Mouse (Mus musculus) megakaryocyte, embryonic 14.5 days (primary cell): ENCODE measurements at regions not wholly inside any gene's neighbourhood (a gene's known extent, or its start where the extent isn't known, plus 50 kb on each side); places are given as distances from the start of the nearest gene placed in this dataset.

Experiments used
- H3K27me3 ChIP-seq: replicated peaks from 2 replicates; pipeline ENCODE3; 2012; ENCODE audit warnings: inconsistent platforms
- H3K36me3 ChIP-seq: replicated peaks from 2 replicates; pipeline ENCODE3; 2012; ENCODE audit warnings: low read length, inconsistent platforms, mixed read lengths
- H3K4me1 ChIP-seq: 2 replicates; pipeline ENCODE4 v1.6.1; 2012; ENCODE audit warnings: inconsistent platforms
- H3K4me3 ChIP-seq: replicated peaks from 2 replicates; pipeline ENCODE3; 2012; ENCODE audit warnings: moderate library complexity, mild to moderate bottlenecking, inconsistent platforms
- H3K9me3 ChIP-seq: 2 replicates; pipeline ENCODE4 v1.6.1; 2012; ENCODE audit warnings: inconsistent platforms
- FLI1 ChIP-seq: IDR thresholded peaks from 2 replicates; pipeline ENCODE4 v1.6.1; 2012; ENCODE audit warnings: low read length, inconsistent platforms, mixed read lengths
- GATA1 ChIP-seq: IDR thresholded peaks from 3 replicates; pipeline ENCODE4 v1.6.1; 2012; ENCODE audit warnings: mixed read lengths, low read length, inconsistent platforms, borderline replicate concordance

- no peak for TF ChIP-seq GATA1
- no peak for TF ChIP-seq FLI1
- peaks cover 72% of the 10 kb centered on the region for H3K27me3 ChIP-seq
- peaks cover 8% of the 10 kb centered on the region; the same call in 1 of the 2 replicates for H3K4me1 ChIP-seq
- H3K4me3 ChIP-seq = no peak overlapping the region
- H3K9me3 ChIP-seq = no peaks in the 10 kb centered on the region
- no peaks in the 10 kb centered on the region for H3K36me3 ChIP-seq
These were observed 655.9 kb downstream of the Zfp706 start for GRCm38 (mm10) chr15:36351693-36352092.

DNA sequence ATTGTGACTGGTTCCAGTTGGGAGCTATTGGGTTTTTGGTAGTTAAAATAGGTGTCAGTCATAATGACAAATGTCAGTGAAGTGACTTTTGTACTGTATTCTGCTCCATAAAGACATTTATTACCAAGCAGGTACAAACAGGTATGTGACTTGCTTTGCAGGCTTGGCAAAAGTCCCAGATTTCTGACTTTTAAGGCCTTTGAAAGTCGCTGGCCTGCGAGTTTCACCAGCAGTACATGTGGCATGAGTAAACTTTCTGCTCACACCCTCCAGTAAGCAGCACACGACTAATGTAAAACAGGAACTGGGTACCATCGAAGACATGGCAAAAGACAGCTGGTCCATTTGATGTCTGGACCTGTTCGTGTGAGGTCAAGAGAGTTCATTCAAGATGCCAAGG is 659.2 kb downstream of the Zfp706 start:
- Histone ChIP-seq H3K9me3 (no peaks in the 10 kb centered on the region), H3K4me1 (peaks cover 11% of the 10 kb centered on the region), H3K4me3 (no peak overlapping the region), H3K36me3 (no peaks in the 10 kb centered on the region), H3K27me3 (peaks cover 74% of the 10 kb centered on the region)
- TF ChIP-seq FLI1 (no peak), GATA1 (no peak)

DNA sequence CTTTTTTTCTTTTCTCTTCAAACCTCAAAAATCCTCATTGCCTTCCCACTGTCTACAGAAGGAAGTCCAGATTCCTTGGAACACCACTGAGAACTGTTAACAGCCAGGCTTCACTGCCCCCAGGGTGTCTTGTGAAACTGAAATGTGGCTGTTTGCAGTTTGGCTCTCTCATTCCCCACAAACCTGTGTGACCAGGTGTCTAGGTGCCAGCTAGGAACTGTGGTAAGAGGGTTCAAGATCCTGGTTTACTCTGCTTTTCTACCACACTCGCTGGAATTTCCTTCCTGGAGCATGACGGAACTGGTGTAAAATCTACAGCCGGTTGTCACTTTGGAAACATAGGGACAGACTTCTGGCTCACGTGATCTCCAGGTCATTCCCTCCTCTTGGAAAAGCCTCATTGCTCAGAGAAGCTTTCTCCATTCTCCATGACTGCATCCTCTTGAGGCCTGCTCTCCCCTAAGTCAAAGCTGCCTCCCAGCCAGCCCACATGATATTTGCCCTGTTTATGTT is 660.2 kb downstream of the Zfp706 start:
- H3K4me3 ChIP-seq = no peak overlapping the region
- peaks cover 76% of the 10 kb centered on the region for H3K27me3 ChIP-seq
- TF ChIP-seq GATA1 = no peak
- no peak for TF ChIP-seq FLI1
- H3K9me3 ChIP-seq = no peaks in the 10 kb centered on the region
- H3K36me3 ChIP-seq = no peaks in the 10 kb centered on the region
- H3K4me1 ChIP-seq = peaks cover 11% of the 10 kb centered on the region

- H3K27me3 ChIP-seq = peaks cover 74% of the 10 kb centered on the region
- no peaks in the 10 kb centered on the region for H3K36me3 ChIP-seq
- no peaks in the 10 kb centered on the region for H3K9me3 ChIP-seq
- peaks cover 9% of the 10 kb centered on the region for H3K4me1 ChIP-seq
- H3K4me3 ChIP-seq = no peak overlapping the region
- TF ChIP-seq GATA1 = no peak
- TF ChIP-seq FLI1 = no peak
These were observed 661.4 kb downstream of the Zfp706 start for GRCm38 (mm10) chr15:36346126-36346525.

DNA sequence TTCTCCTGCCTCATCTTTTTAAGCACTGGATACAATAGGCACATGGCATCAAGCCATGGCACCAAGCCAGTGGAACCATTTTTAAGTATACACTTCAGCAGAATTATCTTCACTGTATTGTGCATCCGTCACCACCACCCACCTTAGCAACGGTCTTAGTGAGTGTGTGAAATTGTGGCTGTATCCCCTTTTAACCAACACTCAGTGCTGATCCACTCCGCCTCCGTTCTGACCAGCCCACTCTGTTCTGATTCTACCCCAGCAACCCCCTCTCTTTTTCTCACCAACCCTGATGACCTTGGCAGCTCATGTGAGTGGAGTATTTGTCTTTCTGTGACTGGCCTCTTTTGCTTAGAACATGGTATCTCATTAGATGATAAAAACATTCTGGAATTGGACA is 662.2 kb downstream of the Zfp706 start:
- H3K4me1 ChIP-seq = peaks cover 7% of the 10 kb centered on the region
- H3K27me3 ChIP-seq = peaks cover 71% of the 10 kb centered on the region
- TF ChIP-seq GATA1 (no peak), FLI1 (no peak)
- H3K9me3 ChIP-seq = no peaks in the 10 kb centered on the region
- no peaks in the 10 kb centered on the region for H3K36me3 ChIP-seq
- H3K4me3 ChIP-seq = no peak overlapping the region

GRCm38 (mm10) chr15:36339971-36340550 is 667.5 kb downstream of the Zfp706 start:
- Histone ChIP-seq H3K9me3 (no peaks in the 10 kb centered on the region), H3K4me3 (no peak overlapping the region), H3K27me3 (peaks cover 72% of the 10 kb centered on the region), H3K36me3 (no peaks in the 10 kb centered on the region), H3K4me1 (peaks cover 11% of the 10 kb centered on the region; the same call in 1 of the 2 replicates)
- TF ChIP-seq GATA1 (no peak), FLI1 (no peak)

GRCm38 (mm10) chr15:36338766-36339165 is 668.8 kb downstream of the Zfp706 start:
- Histone ChIP-seq H3K36me3 (no peaks in the 10 kb centered on the region), H3K9me3 (no peaks in the 10 kb centered on the region), H3K4me1 (peaks cover 20% of the 10 kb centered on the region), H3K27me3 (peaks cover 75% of the 10 kb centered on the region), H3K4me3 (no peak overlapping the region)
- TF ChIP-seq FLI1 (no peak), GATA1 (no peak)

DNA sequence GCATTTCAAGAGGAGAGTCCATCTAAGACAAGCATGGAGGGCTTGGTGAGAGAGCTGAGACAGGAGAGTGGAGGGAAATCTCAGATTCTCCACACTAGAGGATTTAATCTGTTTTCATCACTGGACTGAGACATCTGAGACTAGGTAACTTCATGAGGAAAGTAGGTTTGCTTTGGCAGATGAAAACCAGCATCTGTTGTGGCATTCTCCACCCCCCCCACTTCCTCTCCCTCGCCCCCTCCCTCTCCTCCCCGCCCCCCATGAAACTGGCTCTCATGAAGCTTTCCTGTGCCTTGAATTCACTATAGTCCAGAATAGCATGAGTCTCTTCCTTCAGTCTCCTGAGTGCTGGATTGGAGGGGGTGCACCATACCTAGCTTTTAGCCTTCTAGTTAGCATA is 670.7 kb downstream of the Zfp706 start:
- Histone ChIP-seq H3K4me3 (no peak overlapping the region), H3K27me3 (peaks cover 72% of the 10 kb centered on the region)

DNA sequence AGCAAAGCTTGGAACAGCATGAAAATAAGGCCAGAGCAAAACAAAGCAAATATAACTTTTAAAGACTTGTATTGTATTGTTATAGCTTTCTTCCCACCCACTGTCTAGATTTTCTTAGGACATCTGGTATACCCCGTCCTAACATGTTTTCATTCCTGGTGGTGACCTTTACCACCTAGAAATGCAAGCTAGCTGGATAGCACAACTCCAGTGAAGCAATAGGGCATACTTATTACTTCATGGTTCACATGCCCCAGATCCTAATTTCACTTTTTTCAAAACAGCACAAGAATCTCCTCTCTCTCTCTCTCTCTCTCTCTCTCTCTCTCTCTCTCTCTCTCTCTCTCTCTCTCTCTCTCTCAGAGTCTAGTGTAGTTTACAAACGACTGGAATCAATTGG is 672.5 kb downstream of the Zfp706 start:
- peaks cover 84% of the 10 kb centered on the region for H3K27me3 ChIP-seq

More for the DNA sequence above, 670.7 kb downstream of the Zfp706 start:
- no peak for TF ChIP-seq GATA1
- no peak for TF ChIP-seq FLI1
- H3K36me3 ChIP-seq = no peaks in the 10 kb centered on the region
- H3K9me3 ChIP-seq = no peaks in the 10 kb centered on the region
- peaks cover 20% of the 10 kb centered on the region for H3K4me1 ChIP-seq

GRCm38 (mm10) chr15:36334436-36335113 is 673.0 kb downstream of the Zfp706 start:
- no peak overlapping the region for H3K4me3 ChIP-seq
- no peak for TF ChIP-seq FLI1
- no peak for TF ChIP-seq GATA1
- peaks cover 20% of the 10 kb centered on the region for H3K4me1 ChIP-seq
- H3K27me3 ChIP-seq = peaks cover 84% of the 10 kb centered on the region
- no peaks in the 10 kb centered on the region for H3K9me3 ChIP-seq
- H3K36me3 ChIP-seq = no peaks in the 10 kb centered on the region

More for the DNA sequence above, 672.5 kb downstream of the Zfp706 start:
- H3K9me3 ChIP-seq = no peaks in the 10 kb centered on the region
- H3K36me3 ChIP-seq = no peaks in the 10 kb centered on the region
- TF ChIP-seq GATA1 (no peak), FLI1 (no peak)
- peaks cover 20% of the 10 kb centered on the region for H3K4me1 ChIP-seq
- H3K4me3 ChIP-seq = no peak overlapping the region
